Mouse (Mus musculus) T-helper 17 cell (primary cell): ENCODE measurements around the gene Gm9833.
"Not testable (repeated sequence)": the region's sequence is repeated elsewhere in the genome, so short reads cannot be mapped to it uniquely, and the experiment has no call there.

Experiments used
- in situ Hi-C, 2 experiments: fragments of 300-600 bp; cut with MboI, MseI; formaldehyde crosslinking; loops; 1 replicate in 1 of 2; 2 replicates in 1 of 2; pipeline ENCODE4 v1.15.1; 2025; ENCODE audit warnings: high pct_unique_total_duplicates in 2 of 2

The Gm9833 gene

GRCm38 (mm10) chr3:10087994-10088393 lies at the start of gene Gm9833:
Gm9833 (plus strand) TSS chr3:10088110.
- in situ Hi-C loops = not testable (repeated sequence)

GRCm38 (mm10) chr3:10070070-10070469 lies 17.8 kb upstream of the Gm9833 start:
- in situ Hi-C loops = no loop called here

GRCm38 (mm10) chr3:10075826-10076225 lies 12.1 kb upstream of the Gm9833 start:
- in situ Hi-C loops = no loop called here

- in situ Hi-C loops = no loop called here
Observed at GRCm38 (mm10) chr3:10077096-10077841, 10.6 kb upstream of the Gm9833 start.

- in situ Hi-C loops = no loop called here
Observed at GRCm38 (mm10) chr3:10078113-10078512, 9.8 kb upstream of the Gm9833 start.

GRCm38 (mm10) chr3:10081336-10081735 lies 6.6 kb upstream of the Gm9833 start:
- in situ Hi-C loops = no loop called here

GRCm38 (mm10) chr3:10081911-10082541 lies 5.9 kb upstream of the Gm9833 start:
- in situ Hi-C loops = no loop called here

GRCm38 (mm10) chr3:10082545-10083062 lies 5.3 kb upstream of the Gm9833 start:
- in situ Hi-C loops = no loop called here

GRCm38 (mm10) chr3:10084102-10084501 lies 3.8 kb upstream of the Gm9833 start:
- in situ Hi-C loops = no loop called here

- in situ Hi-C loops = no loop called here
Observed at GRCm38 (mm10) chr3:10085396-10086119, 2.4 kb upstream of the Gm9833 start.

- in situ Hi-C loops = no loop called here
Observed at GRCm38 (mm10) chr3:10087511-10087910, 399 bp upstream of the Gm9833 start.

GRCm38 (mm10) chr3:10091616-10092140 lies 3.8 kb downstream of the Gm9833 start:
- in situ Hi-C loops = loop anchor here in 1 of 2 experiments (10.0 kb wide), 1 partner anchor 883 kb away; no protein-coding TSS in a partner anchor

GRCm38 (mm10) chr3:10092499-10092898 lies 4.6 kb downstream of the Gm9833 start:
- in situ Hi-C loops = loop anchor here in 1 of 2 experiments (10.0 kb wide), 1 partner anchor 882 kb away; no protein-coding TSS in a partner anchor

- in situ Hi-C loops = loop anchor here in 1 of 2 experiments (10.0 kb wide), 1 partner anchor 882 kb away; no protein-coding TSS in a partner anchor
Observed at GRCm38 (mm10) chr3:10092914-10093313, 5.0 kb downstream of the Gm9833 start.

GRCm38 (mm10) chr3:10095076-10095622 lies 7.2 kb downstream of the Gm9833 start:
- in situ Hi-C loops = loop anchor here in 1 of 2 experiments (10.0 kb wide), 1 partner anchor 880 kb away; no protein-coding TSS in a partner anchor

- in situ Hi-C loops = loop anchor here in 1 of 2 experiments (10.0 kb wide), 1 partner anchor 875 kb away; no protein-coding TSS in a partner anchor
Observed at GRCm38 (mm10) chr3:10099756-10100155, 11.8 kb downstream of the Gm9833 start.

- in situ Hi-C loops = no loop called here
Observed at GRCm38 (mm10) chr3:10111570-10111969, 23.7 kb downstream of the Gm9833 start.

- in situ Hi-C loops = no loop called here
Observed at GRCm38 (mm10) chr3:10112196-10112595, 24.3 kb downstream of the Gm9833 start.

GRCm38 (mm10) chr3:10112660-10113059 lies 24.8 kb downstream of the Gm9833 start:
- in situ Hi-C loops = no loop called here

- in situ Hi-C loops = no loop called here
Observed at GRCm38 (mm10) chr3:10116531-10116930, 28.6 kb downstream of the Gm9833 start.

GRCm38 (mm10) chr3:10121232-10121631 lies 33.3 kb downstream of the Gm9833 start:
- in situ Hi-C loops = no loop called here
